Mouse (Mus musculus) intestine, embryonic 16.5 days (tissue): ENCODE measurements around the gene Psd. TPM values are rescaled to one million over a fixed set of nuclear protein-coding genes. Genes with fewer than 3 reads are reported as not detected.

Experiments used
- ATAC-seq: fragments of 200-750 bp; cut with Nextera tagmentation; 2 replicates; pipeline ENCODE4 v1.8.0; 2017; ENCODE audit warnings: moderate TSS enrichment, moderate library complexity
- H3K27ac ChIP-seq: fragments of 300-500 bp; sonication (generic); 2 replicates; pipeline ENCODE4 v1.5.1; 2014; ENCODE audit warnings: mild to moderate bottlenecking, low read length
- H3K27me3 ChIP-seq: fragments of 300-500 bp; sonication (generic); replicated peaks from 2 replicates; pipeline ENCODE4 v1.6.1; 2014; ENCODE audit warnings: low read length, control low read depth, mixed read lengths; ENCODE audit not compliant: control insufficient read depth, insufficient read depth
- H3K36me3 ChIP-seq: fragments of 300-500 bp; sonication (generic); 2 replicates; pipeline ENCODE4 v1.6.1; 2014; ENCODE audit warnings: low read length, control low read depth; ENCODE audit not compliant: control insufficient read depth, insufficient read depth
- H3K4me1 ChIP-seq: fragments of 300-500 bp; sonication (generic); 2 replicates; pipeline ENCODE4 v1.6.1; 2014; ENCODE audit warnings: low read length, control low read depth, mixed read lengths; ENCODE audit not compliant: control insufficient read depth, insufficient read depth
- H3K4me2 ChIP-seq: fragments of 300-500 bp; sonication (generic); 2 replicates; pipeline ENCODE4 v1.6.1; 2014; ENCODE audit warnings: low read depth, low read length, control low read depth
- H3K4me3 ChIP-seq: fragments of 300-500 bp; sonication (generic); 2 replicates; pipeline ENCODE4 v1.5.1; 2014; ENCODE audit warnings: mild to moderate bottlenecking, low read length
- H3K9ac ChIP-seq: fragments of 300-500 bp; sonication (generic); 2 replicates; pipeline ENCODE4 v1.6.1; 2014; ENCODE audit warnings: low read depth, low read length
- H3K9me3 ChIP-seq: fragments of 300-500 bp; sonication (generic); 2 replicates; pipeline ENCODE4 v1.6.1; 2016; ENCODE audit warnings: low read length, control low read depth; ENCODE audit not compliant: control insufficient read depth
- WGBS: fragments of 180-500 bp; shearing (Covaris S2); extraction: QIAGEN DNeasy Blood & Tissue Kit; methylation state at CpG from one replicate; pipeline ENCODE4 v1.1.7; 2014; 5-methylcytosine and 5-hydroxymethylcytosine counted together
- polyA plus RNA-seq: library from polyadenylated mRNA; unstranded; fragments of >200 nt; fragmentation: Nextera tagmentation; extraction: Ambion mirVana; gene quantifications from 2 replicates; pipeline ENCODE4 v1.2.1, GENCODE M21; 2015

The Psd gene
- 13.2 and 13.6 TPM in 2 replicates for polyA plus RNA-seq

DNA sequence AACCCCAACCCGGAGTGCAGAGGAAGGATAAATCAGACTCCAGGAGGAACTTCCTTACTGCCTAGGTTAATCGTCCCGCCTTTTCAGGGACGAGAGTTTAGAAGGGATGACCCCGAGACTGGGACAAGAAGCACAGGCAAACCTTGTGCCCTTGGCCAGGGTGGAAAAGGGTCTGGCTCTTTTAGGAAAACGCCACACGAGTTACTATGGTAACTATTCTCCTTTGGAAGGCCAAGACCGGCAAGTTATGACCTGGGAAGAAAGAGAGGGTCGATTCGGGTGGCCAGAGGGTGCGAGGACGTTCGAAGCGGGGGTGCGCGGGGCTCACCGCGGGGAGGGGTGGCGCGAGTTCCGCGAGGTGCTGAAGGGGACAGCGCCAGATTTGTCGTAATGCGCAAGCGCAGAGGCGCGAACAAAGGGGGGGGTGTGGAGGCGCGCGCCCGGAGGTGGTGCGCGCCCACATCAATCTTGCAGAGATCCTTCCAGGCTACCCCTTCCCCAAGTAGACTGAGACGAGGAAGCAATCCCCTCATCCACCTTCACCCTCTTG, at the start of gene Psd:
TSS of gene Psd (minus strand) at position 401 of the 550 bp plus-strand sequence.
- Histone ChIP-seq H3K4me3 (peak within 1 kb of the TSS; percentile 72), H3K27ac (peak within 1 kb of the TSS; percentile 95), H3K9me3 (no peaks in the 10 kb centered on the region), H3K4me2 (peak within 1 kb of the TSS; percentile 98), H3K9ac (peak within 1 kb of the TSS; percentile 77), H3K36me3 (peaks cover 6% of the 10 kb centered on the region; the same call in 1 of the 2 replicates), H3K27me3 (peaks cover 48% of the 10 kb centered on the region), H3K4me1 (peaks cover 37% of the 10 kb centered on the region)
- 1% methylated on average over 35 of the region's 35 CpGs for WGBS
- ATAC-seq: no peak

DNA sequence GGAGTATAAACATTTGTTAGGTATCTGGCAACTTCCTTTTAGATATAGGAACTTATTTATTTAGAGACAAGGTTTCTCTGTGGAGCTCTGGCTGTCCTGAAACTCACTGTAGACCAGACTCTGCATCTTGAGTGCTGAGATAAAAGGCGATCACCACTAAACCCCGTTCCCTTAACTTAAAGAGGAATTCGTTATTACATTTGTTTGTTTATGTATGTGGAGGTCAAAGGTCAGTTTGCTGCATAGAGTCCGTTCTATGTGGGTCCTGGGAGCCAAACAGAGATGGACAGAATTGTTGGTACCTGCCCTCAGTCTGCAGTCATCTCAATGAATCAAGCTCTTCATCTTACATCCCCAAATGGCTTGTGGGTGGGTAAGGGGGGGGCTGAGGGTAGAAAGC, 48.9 kb upstream of the Psd start:
- Histone ChIP-seq H3K27ac (no peak overlapping the region), H3K4me1 (no peaks in the 10 kb centered on the region), H3K4me2 (no peak overlapping the region), H3K9ac (no peak overlapping the region), H3K36me3 (peaks cover 16% of the 10 kb centered on the region), H3K9me3 (no peaks in the 10 kb centered on the region), H3K4me3 (no peak overlapping the region), H3K27me3 (no peaks in the 10 kb centered on the region)
- no peak for ATAC-seq
- 27% methylated on average over 4 of the region's 4 CpGs for WGBS

DNA sequence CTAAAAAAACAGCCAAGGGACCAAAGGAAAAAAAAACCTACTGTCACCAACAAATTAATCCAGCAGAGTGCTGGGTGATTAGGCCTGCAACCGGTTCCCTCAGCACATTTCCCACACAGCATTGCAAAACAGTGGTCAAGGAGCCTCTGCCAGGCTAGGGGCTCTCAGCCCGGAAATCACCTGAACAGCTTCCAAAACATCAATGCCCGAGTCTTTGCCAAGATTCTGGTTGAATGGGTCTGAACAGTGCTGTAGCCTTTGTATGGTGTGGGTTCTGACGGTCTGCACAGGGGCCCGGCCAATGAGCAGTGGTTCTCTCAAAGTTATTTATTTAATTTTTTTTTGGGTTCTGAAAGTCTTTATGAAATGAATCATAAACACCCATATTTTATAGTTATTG, 48.5 kb upstream of the Psd start:
- Histone ChIP-seq H3K9me3 (no peaks in the 10 kb centered on the region), H3K4me1 (no peaks in the 10 kb centered on the region), H3K27ac (no peak overlapping the region), H3K4me3 (no peak overlapping the region), H3K27me3 (no peaks in the 10 kb centered on the region), H3K36me3 (peaks cover 14% of the 10 kb centered on the region), H3K4me2 (no peak overlapping the region), H3K9ac (no peak overlapping the region)
- WGBS: 57% methylated on average over 5 of the region's 5 CpGs
- no peak for ATAC-seq

DNA sequence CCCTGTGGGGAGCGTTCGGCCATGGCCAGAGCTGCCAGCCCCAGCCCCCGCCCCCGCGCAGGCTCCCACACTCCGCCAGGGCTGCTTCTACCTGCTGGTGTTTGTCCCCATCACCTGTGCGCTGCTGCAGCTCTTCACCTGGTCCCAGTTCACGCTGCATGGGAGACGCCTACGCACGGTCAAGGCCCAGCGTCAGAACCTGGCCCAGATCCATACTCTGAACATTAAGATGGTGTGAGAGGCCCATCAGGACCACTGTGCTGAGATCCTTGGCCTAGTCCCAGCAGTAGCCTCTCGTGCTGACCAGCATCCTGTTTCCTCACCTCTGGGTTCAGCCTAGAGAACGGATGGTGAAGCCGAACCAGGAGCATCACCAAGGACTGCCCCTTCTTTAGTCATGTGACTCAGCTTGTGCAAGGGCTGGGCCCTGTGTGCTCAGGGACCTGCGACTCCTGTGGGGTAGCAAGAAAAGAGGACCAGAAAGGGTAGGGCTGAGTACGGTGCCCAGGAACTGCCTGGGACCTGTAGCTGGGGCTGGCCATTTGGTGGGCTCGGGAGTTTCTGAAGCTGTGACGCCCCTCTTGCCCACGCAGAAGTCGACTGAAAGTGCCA, 47.6 kb upstream of the Psd start:
- Histone ChIP-seq H3K4me3 (no peak overlapping the region), H3K9me3 (no peaks in the 10 kb centered on the region), H3K4me2 (no peak overlapping the region), H3K27ac (no peak overlapping the region), H3K36me3 (peaks cover 10% of the 10 kb centered on the region), H3K9ac (no peak overlapping the region), H3K4me1 (no peaks in the 10 kb centered on the region), H3K27me3 (no peaks in the 10 kb centered on the region)
- WGBS: 56% methylated on average over 21 of the region's 21 CpGs
- ATAC-seq: peak; percentile 26; the same call in 1 of the 2 replicates

DNA sequence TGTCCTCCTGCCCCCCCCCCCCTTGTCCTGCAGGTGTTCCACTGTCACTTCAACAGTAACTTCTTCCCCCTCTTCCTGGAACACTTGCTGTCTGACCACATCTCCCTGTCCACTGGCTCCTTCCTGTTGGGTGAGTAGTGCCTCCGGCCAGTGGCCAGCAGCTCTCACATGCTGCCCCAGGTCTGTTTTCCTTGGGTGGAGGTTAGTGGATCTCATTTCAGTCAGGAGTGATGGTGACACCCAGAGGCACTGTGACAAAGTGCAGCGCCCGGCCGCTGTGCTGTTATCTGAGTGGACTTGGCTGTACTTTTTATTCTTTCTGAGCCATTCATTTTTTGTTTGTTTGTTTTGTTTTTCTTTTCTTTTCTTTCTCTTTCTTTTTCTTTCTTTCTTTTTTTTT, 42.2 kb upstream of the Psd start:
- ATAC-seq: peak; percentile 74; the same call in 1 of the 2 replicates
- H3K9ac ChIP-seq: no peak overlapping the region
- no peak overlapping the region for H3K4me2 ChIP-seq
- H3K27me3 ChIP-seq: no peaks in the 10 kb centered on the region
- no peak overlapping the region for H3K27ac ChIP-seq
- no peak overlapping the region for H3K4me3 ChIP-seq
- H3K36me3 ChIP-seq: no peaks in the 10 kb centered on the region
- H3K4me1 ChIP-seq: no peaks in the 10 kb centered on the region
- no peaks in the 10 kb centered on the region; the same call in 1 of the 2 replicates for H3K9me3 ChIP-seq
- 19% methylated on average over 4 of the region's 4 CpGs for WGBS

DNA sequence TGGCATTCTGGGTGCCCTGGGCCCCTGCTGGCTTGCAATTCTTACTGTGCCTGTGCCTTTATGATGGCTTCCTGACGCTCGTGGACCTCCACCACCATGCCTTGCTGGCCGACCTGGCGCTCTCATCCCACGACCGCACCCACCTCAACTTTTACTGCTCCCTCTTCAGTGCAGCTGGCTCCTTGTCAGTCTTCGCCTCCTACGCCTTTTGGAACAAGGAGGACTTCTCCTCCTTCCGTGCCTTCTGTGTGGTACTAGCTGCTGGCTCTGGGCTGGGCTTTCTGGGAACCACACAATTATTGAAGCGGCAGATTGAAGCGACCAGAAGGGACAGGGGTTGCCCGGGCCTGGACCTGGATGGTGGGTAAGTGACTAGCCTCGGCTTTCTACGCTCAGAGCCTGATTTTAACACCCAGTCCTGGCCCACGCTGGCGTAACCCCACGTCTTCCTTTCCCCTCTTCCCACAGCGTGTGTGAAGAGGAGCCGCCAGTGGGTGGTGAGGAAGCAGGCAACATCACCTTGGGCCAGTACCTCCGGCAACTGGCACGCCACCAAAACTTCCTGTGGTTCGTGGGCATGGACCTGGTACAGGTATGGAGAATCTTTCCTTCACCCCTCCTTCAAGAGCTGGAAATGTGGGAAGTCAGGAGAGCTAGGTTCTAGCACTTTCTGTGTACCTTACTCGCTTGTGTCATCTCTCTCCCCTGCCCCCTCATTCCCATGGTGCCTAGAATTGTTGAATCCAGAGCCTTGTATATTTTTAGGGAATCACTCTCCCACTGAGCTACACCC, 41.0 kb upstream of the Psd start:
- ATAC-seq: no peak
- H3K4me1 ChIP-seq: no peaks in the 10 kb centered on the region
- H3K4me3 ChIP-seq: no peak overlapping the region
- no peak overlapping the region for H3K9ac ChIP-seq
- no peaks in the 10 kb centered on the region for H3K27me3 ChIP-seq
- no peaks in the 10 kb centered on the region; the same call in 1 of the 2 replicates for H3K9me3 ChIP-seq
- H3K27ac ChIP-seq: no peak overlapping the region
- 83% methylated on average over 23 of the region's 23 CpGs for WGBS
- H3K36me3 ChIP-seq: no peaks in the 10 kb centered on the region
- no peak overlapping the region for H3K4me2 ChIP-seq

DNA sequence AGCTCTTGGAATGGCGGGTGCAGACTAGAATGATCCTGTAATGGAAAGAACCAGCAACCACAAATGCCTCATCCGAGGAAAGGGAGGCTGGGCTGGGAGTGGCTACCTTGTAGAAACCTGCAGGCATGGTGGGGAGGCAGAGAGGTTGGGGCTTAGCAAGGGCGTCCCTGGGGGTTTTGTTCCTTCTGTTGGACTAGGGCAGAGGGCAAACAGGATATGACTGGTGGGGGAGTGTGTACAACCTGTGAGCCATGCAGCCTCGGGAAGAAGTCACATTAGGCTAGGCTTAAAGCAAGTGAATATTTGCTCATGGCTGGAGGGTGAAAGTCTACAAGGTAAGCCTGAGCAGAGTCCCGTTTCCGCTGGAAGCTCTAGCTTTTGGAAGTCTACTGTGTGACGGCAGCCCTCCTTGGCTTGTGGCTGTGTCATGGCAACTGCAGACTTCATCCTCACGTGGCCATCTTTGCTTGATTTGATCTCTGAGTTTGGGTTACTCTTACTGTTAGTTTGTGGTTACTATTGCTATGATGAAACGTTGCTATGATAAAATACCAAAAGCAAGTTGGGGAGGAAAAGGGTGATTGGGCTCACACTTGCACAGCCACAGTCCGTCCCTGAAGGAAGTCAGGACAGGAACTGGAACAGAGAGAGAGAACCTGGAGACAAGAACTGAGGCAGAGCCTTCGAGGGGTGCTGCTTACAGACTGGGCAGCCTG, 36.5 kb upstream of the Psd start:
- Histone ChIP-seq H3K4me2 (no peak overlapping the region), H3K9me3 (no peaks in the 10 kb centered on the region), H3K27me3 (no peaks in the 10 kb centered on the region), H3K27ac (no peak overlapping the region), H3K36me3 (no peaks in the 10 kb centered on the region), H3K9ac (no peak overlapping the region), H3K4me1 (no peaks in the 10 kb centered on the region; the same call in 1 of the 2 replicates), H3K4me3 (no peak overlapping the region)
- ATAC-seq: no peak
- WGBS: 85% methylated on average over 11 of the region's 11 CpGs

DNA sequence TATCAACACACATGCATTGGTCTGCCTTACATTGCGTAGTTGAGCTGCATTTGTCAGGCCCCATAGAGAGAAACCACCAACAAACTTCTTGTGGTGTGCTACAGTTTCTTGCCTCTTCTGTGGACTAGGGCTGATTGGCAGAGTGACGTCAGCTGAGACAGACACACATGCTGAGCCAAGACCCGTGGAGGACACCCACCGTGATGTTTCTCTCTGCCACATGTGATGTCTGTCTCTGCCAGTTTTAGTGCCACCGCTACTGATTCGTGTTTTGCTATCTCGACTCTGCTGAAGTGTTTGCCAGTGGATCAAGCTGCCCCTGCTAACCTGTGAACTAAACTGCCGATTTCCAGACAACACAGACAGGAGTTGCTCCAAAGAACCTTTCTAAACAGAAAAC, 35.1 kb upstream of the Psd start:
- Histone ChIP-seq H3K4me2 (no peak overlapping the region), H3K27ac (no peak overlapping the region), H3K4me1 (peaks cover 5% of the 10 kb centered on the region; the same call in 1 of the 2 replicates), H3K27me3 (no peaks in the 10 kb centered on the region), H3K4me3 (no peak overlapping the region), H3K9ac (no peak overlapping the region), H3K36me3 (no peaks in the 10 kb centered on the region), H3K9me3 (no peaks in the 10 kb centered on the region)
- ATAC-seq: no peak
- 85% methylated on average over 8 of the region's 8 CpGs for WGBS

DNA sequence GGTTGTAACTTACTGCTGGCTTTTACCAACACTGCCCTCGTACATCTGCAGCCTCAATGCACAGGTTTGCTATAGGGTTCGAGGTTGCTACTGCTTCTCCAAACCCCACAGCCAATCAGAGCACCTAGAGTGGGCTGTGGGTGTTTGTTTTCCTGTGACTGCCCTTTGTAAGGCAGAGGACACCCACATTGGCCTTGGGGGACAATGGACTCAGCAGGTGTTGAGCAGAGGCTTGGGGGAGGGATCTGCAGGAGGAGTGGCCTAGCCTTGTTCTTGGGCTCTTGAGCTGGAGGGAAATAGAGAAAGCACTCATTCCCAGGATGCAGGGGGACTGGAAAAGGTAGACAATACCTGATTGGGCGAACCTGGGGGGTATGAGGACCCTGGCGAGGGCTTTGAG, 31.4 kb upstream of the Psd start:
- peak; percentile 34 for ATAC-seq
- H3K4me3 ChIP-seq: peak overlapping the region; percentile 60; the same call in 1 of the 2 replicates
- H3K9me3 ChIP-seq: no peaks in the 10 kb centered on the region

More for the DNA sequence above, 31.4 kb upstream of the Psd start:
- H3K9ac ChIP-seq: peak overlapping the region; percentile 73
- peak overlapping the region; percentile 66 for H3K27ac ChIP-seq
- H3K4me1 ChIP-seq: peaks cover 5% of the 10 kb centered on the region; the same call in 1 of the 2 replicates
- H3K4me2 ChIP-seq: peak overlapping the region; percentile 71
- WGBS: 59% methylated on average over 4 of the region's 4 CpGs
- no peaks in the 10 kb centered on the region for H3K27me3 ChIP-seq
- no peaks in the 10 kb centered on the region for H3K36me3 ChIP-seq
